Mouse (Mus musculus): ENCODE data around the gene Cdr2. TPM values are rescaled to one million over a fixed set of nuclear protein-coding genes. Genes with fewer than 3 reads are reported as not detected.

Cdr2 gene
- polyA plus RNA-seq, 2 experiments = 19.4 to 36.2 TPM

DNA sequence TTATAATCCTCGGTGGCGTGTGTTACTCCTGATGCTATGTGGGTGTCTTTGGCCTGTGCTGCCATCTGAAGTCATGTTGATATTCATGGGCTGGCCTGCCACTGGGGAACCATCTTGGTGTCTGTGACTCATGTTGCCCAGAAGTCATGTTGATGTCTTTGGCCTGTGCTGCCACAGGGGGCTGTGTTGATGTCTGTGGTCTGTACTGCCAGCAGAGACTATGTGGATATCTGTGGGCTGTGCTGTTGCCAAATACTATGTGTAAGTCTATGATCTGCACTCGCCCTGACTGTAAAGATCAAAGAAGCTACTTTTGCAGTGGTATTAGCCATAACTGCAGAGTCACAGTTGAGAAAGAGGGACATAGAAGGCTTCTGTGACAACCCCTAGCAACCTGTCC is 36.7 kb upstream of the Cdr2 start:
- ATAC-seq (ENCODE audit: low FRiP score, low read depth) (no peak), DNase-seq (ENCODE audit: low spot score) (no peak)
- TF ChIP-seq POLR2A (IDR thresholded peaks at IDR 0.05; ENCODE audit: borderline replicate concordance, extremely low read depth, insufficient read depth, insufficient read length) = no peak
- no peak overlapping the region for H3K4me2 ChIP-seq (replicated peaks; ENCODE audit: low read depth, low read length, severe bottlenecking)
- no peak overlapping the region for H3K4me3 ChIP-seq (replicated peaks; ENCODE audit: low read length)
- 0 out of 2 replicates have a peak, but pooled peaks cover 3% of the 10 kb centered on the region for H3K4me1 ChIP-seq (ENCODE audit: control insufficient read depth, insufficient read depth, low read length)
- no peak overlapping the region for H3K27ac ChIP-seq (replicated peaks; ENCODE audit: low read depth, low read length)
- H3K9ac ChIP-seq (ENCODE audit: low read depth, low read length, severe bottlenecking) = no peak overlapping the region
- no peaks in the 10 kb centered on the region for H3K36me3 ChIP-seq (ENCODE audit: control insufficient read depth, insufficient read depth, low read length)
- H3K27me3 ChIP-seq (ENCODE audit: control insufficient read depth, insufficient read depth, low read length) = no peaks in the 10 kb centered on the region
- no peaks in the 10 kb centered on the region for H3K9me3 ChIP-seq (ENCODE audit: control insufficient read depth, low read length)
- 83% methylated on average over 3 of the region's 3 CpGs for WGBS

DNA sequence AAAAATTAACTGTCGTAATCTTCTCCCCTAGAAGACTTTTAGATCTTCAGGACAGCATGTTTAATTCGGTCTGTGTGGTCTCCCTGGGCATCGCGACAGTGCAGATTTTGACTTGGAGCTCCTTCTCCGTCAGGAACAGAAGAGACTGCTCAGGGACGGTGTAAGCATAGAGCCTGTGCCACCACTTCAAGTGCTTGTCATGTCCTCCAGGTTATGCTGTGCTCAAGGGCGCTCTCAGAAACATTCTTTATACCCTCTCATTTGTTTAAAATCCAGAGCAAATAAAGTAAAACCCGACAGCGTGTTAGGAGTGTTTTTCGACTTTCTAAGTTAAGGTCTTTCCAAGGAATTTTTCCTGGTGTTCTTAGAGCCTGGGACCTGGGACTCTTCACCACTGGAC is 32.4 kb upstream of the Cdr2 start:
- no peaks in the 10 kb centered on the region for H3K9me3 ChIP-seq (ENCODE audit: control insufficient read depth, low read length)
- peaks cover 21% of the 10 kb centered on the region for H3K4me1 ChIP-seq (ENCODE audit: control insufficient read depth, insufficient read depth, low read length)
- no peaks in the 10 kb centered on the region for H3K27me3 ChIP-seq (ENCODE audit: control insufficient read depth, insufficient read depth, low read length)
- H3K4me3 ChIP-seq (replicated peaks; ENCODE audit: low read length) = no peak overlapping the region
- ATAC-seq (ENCODE audit: low FRiP score, low read depth) (no peak), DNase-seq (ENCODE audit: low spot score) (no peak)
- H3K27ac ChIP-seq (replicated peaks; ENCODE audit: low read depth, low read length) = no peak overlapping the region
- no peak overlapping the region for H3K4me2 ChIP-seq (replicated peaks; ENCODE audit: low read depth, low read length, severe bottlenecking)
- no peaks in the 10 kb centered on the region for H3K36me3 ChIP-seq (ENCODE audit: control insufficient read depth, insufficient read depth, low read length)
- no peak for TF ChIP-seq POLR2A (IDR thresholded peaks at IDR 0.05; ENCODE audit: borderline replicate concordance, extremely low read depth, insufficient read depth, insufficient read length)
- 87% methylated on average over 10 of the region's 10 CpGs for WGBS
- H3K9ac ChIP-seq (ENCODE audit: low read depth, low read length, severe bottlenecking) = no peak overlapping the region

DNA sequence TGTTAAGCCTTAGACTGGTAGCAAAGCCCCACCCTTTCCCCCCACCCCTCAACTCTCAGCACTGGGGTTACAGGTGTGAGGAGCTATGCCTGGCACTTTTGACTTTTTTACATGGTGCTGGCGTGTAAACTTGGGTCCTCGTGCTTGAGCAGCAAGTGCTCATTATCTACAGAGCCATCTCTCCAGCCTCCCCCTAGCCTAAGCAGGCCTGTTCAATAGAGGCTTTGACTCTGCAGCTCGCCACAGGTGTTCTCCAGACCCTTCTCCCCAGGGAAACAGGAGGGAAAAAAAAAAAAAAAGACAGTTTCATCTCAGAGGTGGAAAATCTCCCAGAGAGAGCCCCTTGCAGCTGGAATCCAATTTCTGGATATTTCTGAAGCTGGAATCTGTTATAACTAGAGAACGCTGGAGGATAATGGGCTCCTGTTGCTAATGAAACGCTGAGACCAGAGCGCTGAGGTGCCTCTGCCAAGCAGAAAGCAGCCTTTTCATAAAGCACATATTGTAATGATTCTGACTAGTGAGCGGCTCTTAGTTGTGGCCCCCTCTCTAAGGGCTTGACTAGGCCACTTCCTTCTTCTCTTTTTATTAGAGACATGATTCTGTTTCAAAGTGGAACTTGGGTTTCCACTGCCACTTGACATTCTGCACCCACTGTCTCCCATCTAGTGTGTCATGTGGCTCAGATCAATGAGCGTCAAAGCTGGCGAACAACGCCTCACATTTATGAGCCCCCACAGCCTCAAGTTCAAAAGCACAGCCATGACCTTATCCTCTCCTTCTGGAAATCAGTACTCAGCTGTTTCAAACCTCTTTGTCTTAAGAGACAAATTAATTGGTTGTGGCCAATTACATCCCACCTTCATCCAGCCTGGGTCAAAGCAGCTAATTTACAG is 29.9 kb upstream of the Cdr2 start:
- WGBS = 14% methylated on average over 10 of the region's 10 CpGs
- Histone ChIP-seq H3K4me3 (replicated peaks; ENCODE audit: low read length) (no peak overlapping the region), H3K36me3 (ENCODE audit: control insufficient read depth, insufficient read depth, low read length) (no peaks in the 10 kb centered on the region), H3K27me3 (ENCODE audit: control insufficient read depth, insufficient read depth, low read length) (no peaks in the 10 kb centered on the region), H3K9ac (ENCODE audit: low read depth, low read length, severe bottlenecking) (no peak overlapping the region), H3K27ac (replicated peaks; ENCODE audit: low read depth, low read length) (peak overlapping the region; percentile 69), H3K9me3 (ENCODE audit: control insufficient read depth, low read length) (no peaks in the 10 kb centered on the region), H3K4me2 (replicated peaks; ENCODE audit: low read depth, low read length, severe bottlenecking) (peak overlapping the region; percentile 25; the same call in 1 of the 2 replicates), H3K4me1 (ENCODE audit: control insufficient read depth, insufficient read depth, low read length) (peaks cover 21% of the 10 kb centered on the region)
- ATAC-seq (ENCODE audit: low FRiP score, low read depth) (peak; percentile 89), DNase-seq (ENCODE audit: low spot score) (peak; percentile 80)
- TF ChIP-seq POLR2A (IDR thresholded peaks at IDR 0.05; ENCODE audit: borderline replicate concordance, extremely low read depth, insufficient read depth, insufficient read length) = no peak

DNA sequence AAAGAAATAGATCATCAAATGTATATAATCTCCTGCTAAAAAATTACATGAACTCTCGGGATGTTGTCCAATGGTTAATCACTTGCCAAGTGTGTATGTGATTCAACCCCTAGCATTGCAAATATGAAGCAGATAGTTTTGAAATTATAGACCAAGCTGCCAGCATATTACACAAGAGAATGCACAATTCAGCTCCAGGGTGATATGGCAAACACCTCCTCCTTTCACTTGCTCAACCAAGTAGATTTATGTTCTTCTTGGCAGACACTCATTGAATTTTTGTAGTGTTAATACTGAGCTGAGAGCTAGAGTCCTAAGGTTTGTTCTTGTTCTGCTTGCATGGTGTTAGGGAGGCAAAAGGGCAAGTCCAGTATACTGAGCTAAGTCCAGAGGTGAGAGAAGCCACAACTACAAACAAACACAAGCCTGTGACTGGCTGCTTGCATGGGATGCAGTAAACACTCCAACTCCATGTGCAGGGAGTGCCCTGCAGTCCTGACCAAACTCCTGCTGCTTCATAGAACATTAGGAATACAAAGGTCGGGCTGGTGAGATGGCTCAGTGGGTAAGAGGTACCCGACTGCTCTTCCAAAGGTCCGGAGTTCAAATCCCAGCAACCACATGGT is 21.8 kb upstream of the Cdr2 start:
- no peak for TF ChIP-seq POLR2A (IDR thresholded peaks at IDR 0.05; ENCODE audit: borderline replicate concordance, extremely low read depth, insufficient read depth, insufficient read length)
- ATAC-seq (ENCODE audit: low FRiP score, low read depth) = no peak
- Histone ChIP-seq H3K4me3 (replicated peaks; ENCODE audit: low read length) (no peak overlapping the region), H3K9ac (ENCODE audit: low read depth, low read length, severe bottlenecking) (no peak overlapping the region), H3K36me3 (ENCODE audit: control insufficient read depth, insufficient read depth, low read length) (no peaks in the 10 kb centered on the region), H3K4me1 (ENCODE audit: control insufficient read depth, insufficient read depth, low read length) (no peaks in the 10 kb centered on the region), H3K27me3 (ENCODE audit: control insufficient read depth, insufficient read depth, low read length) (no peaks in the 10 kb centered on the region), H3K4me2 (replicated peaks; ENCODE audit: low read depth, low read length, severe bottlenecking) (no peak overlapping the region), H3K27ac (replicated peaks; ENCODE audit: low read depth, low read length) (no peak overlapping the region), H3K9me3 (ENCODE audit: control insufficient read depth, low read length) (no peaks in the 10 kb centered on the region)
- WGBS = 71% methylated on average over 4 of the region's 4 CpGs
- DNase-seq (ENCODE audit: low spot score) = no peak

DNA sequence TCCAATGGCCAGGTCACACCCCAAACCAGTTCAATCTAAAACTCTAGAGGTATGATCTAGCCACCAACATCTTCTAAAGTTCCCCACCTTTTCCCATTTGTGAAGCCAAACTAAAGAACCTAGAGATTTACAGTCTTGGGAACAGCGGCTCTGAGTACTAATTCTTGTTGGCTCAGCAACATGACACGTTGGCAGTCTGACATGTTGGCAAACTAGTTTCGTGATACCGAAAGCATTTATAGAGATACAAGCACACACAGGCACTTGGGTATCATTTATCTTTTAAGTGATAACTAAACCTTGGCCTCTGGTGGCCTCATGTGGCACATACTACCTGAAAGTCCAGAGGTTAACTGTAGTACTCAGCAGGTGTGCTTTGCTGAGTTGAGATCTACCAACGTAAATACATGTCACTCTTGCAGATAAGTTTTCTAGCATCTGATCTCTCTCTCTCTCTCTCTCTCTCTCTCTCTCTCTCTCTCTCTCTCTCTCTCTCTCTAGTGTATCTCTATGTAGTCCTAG is 20.4 kb upstream of the Cdr2 start:
- 79% methylated on average over 5 of the region's 5 CpGs for WGBS
- no peaks in the 10 kb centered on the region for H3K27me3 ChIP-seq (ENCODE audit: control insufficient read depth, insufficient read depth, low read length)
- no peak overlapping the region for H3K4me3 ChIP-seq (replicated peaks; ENCODE audit: low read length)
- H3K4me1 ChIP-seq (ENCODE audit: control insufficient read depth, insufficient read depth, low read length) = no peaks in the 10 kb centered on the region
- H3K4me2 ChIP-seq (replicated peaks; ENCODE audit: low read depth, low read length, severe bottlenecking) = no peak overlapping the region
- H3K9me3 ChIP-seq (ENCODE audit: control insufficient read depth, low read length) = no peaks in the 10 kb centered on the region
- no peaks in the 10 kb centered on the region for H3K36me3 ChIP-seq (ENCODE audit: control insufficient read depth, insufficient read depth, low read length)
- DNase-seq (ENCODE audit: low spot score) = no peak
- no peak overlapping the region for H3K27ac ChIP-seq (replicated peaks; ENCODE audit: low read depth, low read length)
- H3K9ac ChIP-seq (ENCODE audit: low read depth, low read length, severe bottlenecking) = no peak overlapping the region
- no peak for ATAC-seq (ENCODE audit: low FRiP score, low read depth)
- no peak for TF ChIP-seq POLR2A (IDR thresholded peaks at IDR 0.05; ENCODE audit: borderline replicate concordance, extremely low read depth, insufficient read depth, insufficient read length)

Measured in limb, embryonic 14.5 days (tissue).